In genomic region chr3:64039818-64040784, GRCm38 (mm10) we compare ENCODE assay signal across 7 mouse cellular contexts. TPM values are rescaled to one million over a fixed set of nuclear protein-coding genes. Genes with fewer than 3 reads are reported as not detected.
A peak's percentile ranks its signal among the peaks of the same experiment; 100 is the strongest.
DNase-seq lines count a peak whose midpoint lies in the region; ATAC-seq and TF ChIP-seq lines count a peak whose summit lies in the region.

No protein-coding gene starts in this region.

- H3K4me1 ChIP-seq in intestine, postnatal 0 days (replicated peaks; ENCODE audit: control insufficient read depth, insufficient read depth, low read length): no peaks in the 10 kb centered on the region
- H3K4me1 ChIP-seq in midbrain, embryonic 12.5 days: no peaks in the 10 kb centered on the region

- peak; percentile 91 for TF ChIP-seq CTCF in intestine, postnatal 0 days (IDR thresholded peaks at IDR 0.05; ENCODE audit: low read depth)

- peak overlapping the region; percentile 45; the same call in 1 of the 2 replicates for H3K9ac ChIP-seq in intestine, postnatal 0 days (ENCODE audit: low read depth, low read length)
- peak overlapping the region; percentile 44 for H3K9ac ChIP-seq in midbrain, embryonic 12.5 days (replicated peaks)

- H3K9me3 ChIP-seq in intestine, postnatal 0 days (ENCODE audit: control insufficient read depth): no peaks in the 10 kb centered on the region
- no peaks in the 10 kb centered on the region for H3K9me3 ChIP-seq in midbrain, embryonic 12.5 days

- intact Hi-C loops in left cerebral cortex, postnatal 36 days (cut with DNase I): loop anchor here (1.0 to 2.0 kb wide), 2 partner anchors 267 to 751 kb away; no protein-coding TSS in a partner anchor

- H3K4me2 ChIP-seq in intestine, postnatal 0 days (replicated peaks; ENCODE audit: low read depth): peak overlapping the region; percentile 85
- peak overlapping the region; percentile 59 for H3K4me2 ChIP-seq in midbrain, embryonic 12.5 days (replicated peaks)

- H3K27ac ChIP-seq in intestine, postnatal 0 days (ENCODE audit: low read depth, low read length): no peak overlapping the region
- H3K27ac ChIP-seq in midbrain, embryonic 12.5 days (replicated peaks): peak overlapping the region; percentile 52; the same call in 1 of the 2 replicates

- H3K4me3 ChIP-seq in intestine, postnatal 0 days (ENCODE audit: low read depth, low read length): peak overlapping the region; percentile 46
- peak overlapping the region; percentile 38 for H3K4me3 ChIP-seq in midbrain, embryonic 12.5 days

- 12% methylated on average over 25 of the region's 25 CpGs for WGBS in intestine, postnatal 0 days
- 4% methylated on average over 25 of the region's 25 CpGs for WGBS in midbrain, embryonic 12.5 days

- H3K27me3 ChIP-seq in intestine, postnatal 0 days (replicated peaks; ENCODE audit: control insufficient read depth, insufficient read depth, low read length): no peaks in the 10 kb centered on the region
- H3K27me3 ChIP-seq in midbrain, embryonic 12.5 days: no peaks in the 10 kb centered on the region

- peak; percentile 92 for DNase-seq in adrenal gland, postnatal 14 days
- DNase-seq in embryo, embryonic 9.5 days (ENCODE audit: extremely low spot score): peak; percentile 86
- peak; percentile 24 for DNase-seq in gonadal fat pad, adult 2 months (ENCODE audit: low read depth)
- peak; percentile 78 to 83 for DNase-seq in left cerebral cortex, postnatal 36 days (ENCODE audit: low spot score in 2 of 2)
- peak; percentile 33 to 71 for DNase-seq in spleen, adult 18-20 months

- peak; percentile 68 for ATAC-seq in intestine, postnatal 0 days
- ATAC-seq in midbrain, embryonic 12.5 days (ENCODE audit: low FRiP score, low read depth): peak; percentile 89

- no peaks in the 10 kb centered on the region for H3K36me3 ChIP-seq in intestine, postnatal 0 days (ENCODE audit: control insufficient read depth, insufficient read depth)
- H3K36me3 ChIP-seq in midbrain, embryonic 12.5 days: no peaks in the 10 kb centered on the region

RNA-seq across cellular contexts. Expression of gene Vmn2r1, which starts 41.2 kb away (rescaled TPM):
- 0.11 and 0.19 TPM in 2 replicates for total RNA-seq in adrenal gland, postnatal 14 days (2021)
- polyA plus RNA-seq in gonadal fat pad, adult 2 months (2012; rRNA removed): 0.04 and 0.09 TPM in 2 replicates
- polyA plus RNA-seq in intestine, postnatal 0 days (2015; fragmentation: Nextera tagmentation; extraction: Ambion mirVana): 0.01 and 0.07 TPM in 2 replicates
- under 1 TPM; 0.42 to 0.43 TPM for total RNA-seq in left cerebral cortex, postnatal 36 days (2021)
- 0.07 and 0.14 TPM in 2 replicates for polyA plus RNA-seq in midbrain, embryonic 12.5 days (2016; fragmentation: Nextera tagmentation; extraction: Ambion mirVana)

Comparison
In these comparisons a context has a peak if more than half of its experiments do, and no peak if none do; other contexts are left out.
1. DNase-seq: peak in every context shown above with its lines; median percentile 92 in adrenal gland, postnatal 14 days; 86 in embryo, embryonic 9.5 days; 80 in left cerebral cortex, postnatal 36 days; 52 in spleen, adult 18-20 months; 24 in gonadal fat pad, adult 2 months.